Mouse (Mus musculus): ENCODE measurements around the gene Tecpr1. TPM values are rescaled to one million over a fixed set of nuclear protein-coding genes. Genes with fewer than 3 reads are reported as not detected.
A peak's percentile ranks its signal among the peaks of the same experiment; 100 is the strongest.

Gene Tecpr1
- polyA plus RNA-seq, 1 experiment from 2014 or later, result 23.6 TPM

- no peaks in the 10 kb centered on the region for H3K36me3 ChIP-seq
- 34% methylated on average over 11 of the region's 11 CpGs for WGBS
Observed at GRCm38 (mm10) chr5:144226220-144226619, 2.8 kb upstream of the Tecpr1 start.

GRCm38 (mm10) chr5:144223899-144224816, 743 bp upstream of the Tecpr1 start:
- H3K27me3 ChIP-seq, result no peaks in the 10 kb centered on the region
- H3K9ac ChIP-seq, result peak overlapping the region; percentile 64
- no peaks in the 10 kb centered on the region for H3K9me3 ChIP-seq (replicated peaks)
- H3K4me3 ChIP-seq (replicated peaks), result peak overlapping the region; percentile 65
- peak overlapping the region; percentile 78 for H3K4me2 ChIP-seq
- 26% methylated on average over 18 of the region's 18 CpGs for WGBS
- H3K36me3 ChIP-seq, result no peaks in the 10 kb centered on the region
- ATAC-seq (replicated peaks; ENCODE audit: low FRiP score), result 0 out of 2 replicates have a peak, but pooled peaks have one; percentile 43
- H3K4me1 ChIP-seq, result peaks cover 24% of the 10 kb centered on the region
- peak overlapping the region; percentile 73; the same call in 1 of the 2 replicates for H3K27ac ChIP-seq

More at GRCm38 (mm10) chr5:144226220-144226619, 2.8 kb upstream of the Tecpr1 start:
- H3K4me2 ChIP-seq, result no peak overlapping the region
- H3K9me3 ChIP-seq (replicated peaks), result no peaks in the 10 kb centered on the region
- no peaks in the 10 kb centered on the region for H3K27me3 ChIP-seq
- no peak overlapping the region for H3K9ac ChIP-seq
- H3K4me1 ChIP-seq, result peaks cover 24% of the 10 kb centered on the region
- no peak overlapping the region for H3K4me3 ChIP-seq (replicated peaks)
- no peak overlapping the region for H3K27ac ChIP-seq
- ATAC-seq (replicated peaks; ENCODE audit: low FRiP score), result no peak

- Histone ChIP-seq H3K4me2 (peak overlapping the region; percentile 78), H3K4me3 (replicated peaks) (peak overlapping the region; percentile 65), H3K27ac (peak overlapping the region; percentile 67; the same call in 1 of the 2 replicates), H3K9ac (peak overlapping the region; percentile 64), H3K4me1 (peaks cover 24% of the 10 kb centered on the region), H3K27me3 (no peaks in the 10 kb centered on the region), H3K36me3 (no peaks in the 10 kb centered on the region), H3K9me3 (replicated peaks) (no peaks in the 10 kb centered on the region)
- ATAC-seq (replicated peaks; ENCODE audit: low FRiP score), result peak; percentile 66; the same call in 1 of the 2 replicates
- WGBS, result 1% methylated on average over 25 of the region's 25 CpGs
Observed at GRCm38 (mm10) chr5:144222811-144223502, 458 bp downstream of the Tecpr1 start.

- no peak for ATAC-seq (replicated peaks; ENCODE audit: low FRiP score)
- Histone ChIP-seq H3K4me1 (peaks cover 24% of the 10 kb centered on the region), H3K9ac (no peak overlapping the region), H3K4me3 (replicated peaks) (no peak overlapping the region), H3K27me3 (no peaks in the 10 kb centered on the region), H3K9me3 (replicated peaks) (no peaks in the 10 kb centered on the region), H3K4me2 (no peak overlapping the region), H3K36me3 (peaks cover 5% of the 10 kb centered on the region; the same call in 1 of the 2 replicates), H3K27ac (no peak overlapping the region)
- WGBS, result 54% methylated on average over 4 of the region's 4 CpGs
Observed at GRCm38 (mm10) chr5:144221305-144221704, 2.1 kb downstream of the Tecpr1 start.

- H3K27ac ChIP-seq, result no peak overlapping the region
- H3K4me3 ChIP-seq (replicated peaks), result no peak overlapping the region
- H3K9me3 ChIP-seq (replicated peaks), result no peaks in the 10 kb centered on the region
- H3K9ac ChIP-seq, result no peak overlapping the region
- no peak overlapping the region for H3K4me2 ChIP-seq
- peaks cover 24% of the 10 kb centered on the region for H3K4me1 ChIP-seq
- WGBS, result 95% methylated on average over 5 of the region's 5 CpGs
- H3K27me3 ChIP-seq, result no peaks in the 10 kb centered on the region
- ATAC-seq (replicated peaks; ENCODE audit: low FRiP score), result no peak
- H3K36me3 ChIP-seq, result peaks cover 10% of the 10 kb centered on the region
Observed at GRCm38 (mm10) chr5:144219936-144220335, 3.5 kb downstream of the Tecpr1 start.

GRCm38 (mm10) chr5:144219306-144219705, 4.1 kb downstream of the Tecpr1 start:
- H3K36me3 ChIP-seq, result peaks cover 16% of the 10 kb centered on the region
- H3K4me2 ChIP-seq, result no peak overlapping the region
- no peak for ATAC-seq (replicated peaks; ENCODE audit: low FRiP score)
- no peaks in the 10 kb centered on the region for H3K27me3 ChIP-seq
- WGBS, result 76% methylated on average over 12 of the region's 12 CpGs
- H3K9me3 ChIP-seq (replicated peaks), result no peaks in the 10 kb centered on the region
- H3K4me3 ChIP-seq (replicated peaks), result no peak overlapping the region
- no peak overlapping the region for H3K9ac ChIP-seq
- no peak overlapping the region for H3K27ac ChIP-seq
- peaks cover 21% of the 10 kb centered on the region for H3K4me1 ChIP-seq

- Histone ChIP-seq H3K36me3 (peaks cover 26% of the 10 kb centered on the region), H3K4me1 (peaks cover 17% of the 10 kb centered on the region), H3K4me3 (replicated peaks) (no peak overlapping the region), H3K9me3 (replicated peaks) (no peaks in the 10 kb centered on the region), H3K27ac (no peak overlapping the region), H3K4me2 (no peak overlapping the region), H3K9ac (no peak overlapping the region), H3K27me3 (no peaks in the 10 kb centered on the region)
- no peak for ATAC-seq (replicated peaks; ENCODE audit: low FRiP score)
- WGBS, result 91% methylated on average over 7 of the region's 7 CpGs
Observed at GRCm38 (mm10) chr5:144218061-144218460, 5.4 kb downstream of the Tecpr1 start.

- H3K27me3 ChIP-seq, result no peaks in the 10 kb centered on the region
- H3K9ac ChIP-seq, result no peak overlapping the region
- no peak overlapping the region for H3K4me3 ChIP-seq (replicated peaks)
- no peaks in the 10 kb centered on the region for H3K4me1 ChIP-seq
- no peak overlapping the region for H3K4me2 ChIP-seq
- 76% methylated on average over 2 of the region's 2 CpGs for WGBS
- H3K36me3 ChIP-seq, result peaks cover 45% of the 10 kb centered on the region
- H3K27ac ChIP-seq, result no peak overlapping the region
- no peaks in the 10 kb centered on the region for H3K9me3 ChIP-seq (replicated peaks)
- no peak for ATAC-seq (replicated peaks; ENCODE audit: low FRiP score)
Observed at GRCm38 (mm10) chr5:144215992-144216391, 7.4 kb downstream of the Tecpr1 start.

- no peak for ATAC-seq (replicated peaks; ENCODE audit: low FRiP score)
- Histone ChIP-seq H3K27ac (no peak overlapping the region), H3K9me3 (replicated peaks) (no peaks in the 10 kb centered on the region), H3K4me2 (no peak overlapping the region), H3K27me3 (no peaks in the 10 kb centered on the region), H3K4me3 (replicated peaks) (no peak overlapping the region), H3K9ac (no peak overlapping the region), H3K36me3 (peaks cover 60% of the 10 kb centered on the region), H3K4me1 (no peaks in the 10 kb centered on the region)
- 35% methylated on average over 7 of the region's 7 CpGs for WGBS
Observed at GRCm38 (mm10) chr5:144214453-144214852, 9.0 kb downstream of the Tecpr1 start.

GRCm38 (mm10) chr5:144207478-144207877, 15.9 kb downstream of the Tecpr1 start:
- H3K27me3 ChIP-seq, result no peaks in the 10 kb centered on the region
- H3K9me3 ChIP-seq (replicated peaks), result no peaks in the 10 kb centered on the region; the same call in 1 of the 2 replicates
- 44% methylated on average over 11 of the region's 11 CpGs for WGBS
- H3K4me3 ChIP-seq (replicated peaks), result no peak overlapping the region
- no peak for ATAC-seq (replicated peaks; ENCODE audit: low FRiP score)
- H3K36me3 ChIP-seq, result peaks cover 84% of the 10 kb centered on the region
- H3K27ac ChIP-seq, result no peak overlapping the region
- H3K4me2 ChIP-seq, result no peak overlapping the region
- no peak overlapping the region for H3K9ac ChIP-seq
- no peaks in the 10 kb centered on the region for H3K4me1 ChIP-seq

GRCm38 (mm10) chr5:144206069-144206468, 17.3 kb downstream of the Tecpr1 start:
- H3K36me3 ChIP-seq, result peaks cover 81% of the 10 kb centered on the region
- no peak overlapping the region for H3K9ac ChIP-seq

GRCm38 (mm10) chr5:144204911-144205310, 18.5 kb downstream of the Tecpr1 start:
- WGBS, result 73% methylated on average over 10 of the region's 10 CpGs

More at GRCm38 (mm10) chr5:144206069-144206468, 17.3 kb downstream of the Tecpr1 start:
- Histone ChIP-seq H3K4me2 (no peak overlapping the region), H3K4me3 (replicated peaks) (no peak overlapping the region), H3K9me3 (replicated peaks) (no peaks in the 10 kb centered on the region; the same call in 1 of the 2 replicates), H3K4me1 (no peaks in the 10 kb centered on the region), H3K27ac (no peak overlapping the region), H3K27me3 (no peaks in the 10 kb centered on the region)
- 89% methylated on average over 15 of the region's 15 CpGs for WGBS
- no peak for ATAC-seq (replicated peaks; ENCODE audit: low FRiP score)

More at GRCm38 (mm10) chr5:144204911-144205310, 18.5 kb downstream of the Tecpr1 start:
- H3K9me3 ChIP-seq (replicated peaks), result no peaks in the 10 kb centered on the region; the same call in 1 of the 2 replicates
- H3K4me2 ChIP-seq, result no peak overlapping the region
- no peak overlapping the region for H3K4me3 ChIP-seq (replicated peaks)
- no peak for ATAC-seq (replicated peaks; ENCODE audit: low FRiP score)
- H3K27ac ChIP-seq, result no peak overlapping the region
- no peaks in the 10 kb centered on the region for H3K4me1 ChIP-seq
- H3K36me3 ChIP-seq, result peaks cover 70% of the 10 kb centered on the region
- H3K27me3 ChIP-seq, result no peaks in the 10 kb centered on the region
- no peak overlapping the region for H3K9ac ChIP-seq
